Mouse (Mus musculus) heart, adult 18-20 months (tissue): ENCODE data around the gene Mylk2. TPM values are rescaled to one million over a fixed set of nuclear protein-coding genes. Genes with fewer than 3 reads are reported as not detected.

Experiments
- DNase-seq, 2 experiments: peaks; one replicate each; pipeline ENCODE4 v3.0.0; 2021 to 2022; ENCODE audit warnings: mixed read lengths in 1 of 2
- total RNA-seq, 2 experiments: library from RNA; stranded (reverse); gene quantifications; 2 replicates each; pipeline ENCODE4 v1.2.3; 2021

Gene Mylk2
- total RNA-seq, 2 experiments from 2014 or later: 0.13 TPM; not detected in 1

DNA sequence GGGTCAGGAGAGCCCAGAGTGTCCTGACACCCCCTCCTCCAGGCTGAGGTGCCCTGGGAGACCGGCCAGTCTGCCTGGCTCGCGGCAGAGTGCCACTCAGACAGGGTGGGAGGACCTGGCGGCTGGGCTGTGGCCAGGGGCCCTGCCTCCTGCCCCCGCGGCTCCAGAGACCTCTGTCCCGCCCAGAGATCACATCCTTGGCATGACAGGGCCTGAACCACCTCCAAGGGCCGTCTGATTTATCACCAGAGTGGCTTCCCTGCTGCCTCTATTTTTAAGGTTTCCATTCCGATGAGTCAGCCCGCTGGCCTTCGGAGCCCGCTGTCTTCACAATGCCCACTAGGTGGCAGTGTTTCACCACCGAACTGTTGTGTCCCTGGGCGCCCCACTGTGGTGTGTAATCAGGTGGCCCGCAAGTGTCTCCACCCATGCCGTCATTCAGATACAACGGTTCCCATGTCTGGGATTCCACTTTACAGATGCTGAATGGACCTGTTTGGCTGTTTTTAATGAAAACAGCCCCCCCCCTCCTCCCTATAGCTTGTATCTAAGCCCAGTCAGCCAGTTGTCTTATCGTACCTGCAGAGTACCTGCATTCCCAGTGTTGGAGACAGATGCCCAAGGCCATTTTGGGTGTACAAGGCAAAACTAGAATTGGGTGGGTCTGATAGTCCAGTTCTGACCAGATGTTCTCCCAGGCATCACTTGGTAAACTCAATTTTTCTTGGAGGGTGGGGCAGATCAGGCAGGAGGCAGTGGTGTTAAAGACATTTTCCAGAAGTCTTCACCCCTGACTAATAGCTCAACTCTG is 3.4 kb downstream of the Mylk2 start:
- peak; percentile 88 to 93 for DNase-seq

DNA sequence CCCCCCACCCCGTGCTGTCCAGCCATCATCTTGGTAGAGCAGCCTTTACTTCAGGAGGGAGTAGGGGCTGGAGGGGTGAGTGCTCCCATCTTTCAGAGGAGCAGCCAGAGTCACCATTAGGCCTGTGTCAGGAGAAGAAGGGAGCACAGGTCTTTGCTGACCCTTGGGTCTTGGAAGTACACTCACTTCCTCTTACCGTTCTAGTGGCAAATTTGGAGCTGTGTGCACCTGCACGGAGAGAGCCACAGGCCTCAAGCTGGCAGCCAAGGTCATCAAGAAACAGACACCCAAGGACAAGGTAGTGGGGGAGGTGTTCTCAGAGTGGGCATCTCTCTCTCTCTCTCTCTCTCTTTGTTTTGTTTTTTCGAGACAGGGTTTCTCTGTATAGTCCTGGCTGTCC is 4.3 kb downstream of the Mylk2 start:
- DNase-seq: no peak

DNA sequence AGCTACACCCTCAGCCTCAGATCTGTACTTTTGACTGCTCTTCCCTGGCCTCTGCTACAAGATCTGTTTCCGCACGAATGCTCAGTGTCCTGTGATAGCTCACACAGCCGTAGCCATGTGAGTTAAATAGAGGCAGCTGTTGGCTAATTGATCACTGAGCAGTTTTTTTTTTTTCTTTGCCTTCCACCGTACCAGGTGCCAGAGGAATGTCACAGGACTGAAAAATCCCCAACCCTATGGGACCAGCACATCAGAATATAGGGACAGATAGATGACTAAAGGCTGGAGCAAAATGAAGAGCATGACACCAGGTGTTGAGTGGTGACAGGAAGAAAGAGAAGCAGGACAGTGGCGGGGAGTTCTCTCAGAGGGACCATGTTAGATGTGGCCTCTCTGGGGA is 5.0 kb downstream of the Mylk2 start:
- no peak for DNase-seq

DNA sequence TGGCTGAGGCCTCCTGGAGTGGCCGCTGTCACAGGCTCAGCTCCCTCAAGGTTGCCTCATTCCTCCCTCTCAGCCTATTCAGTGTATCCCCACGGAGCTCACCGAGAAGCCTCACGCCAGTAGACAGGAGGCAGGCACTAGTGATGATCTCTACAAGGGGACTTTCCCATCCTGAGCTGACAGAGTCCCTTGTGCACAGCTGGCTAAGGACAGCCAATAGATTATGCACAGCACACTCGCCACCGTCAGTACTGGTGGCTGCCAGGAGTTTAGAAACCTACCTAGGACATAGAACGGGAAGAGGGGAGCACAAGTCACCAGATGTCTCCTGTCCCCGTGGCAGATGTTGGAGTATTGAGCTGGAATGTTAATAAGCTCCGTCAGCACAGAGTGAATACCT is 6.5 kb downstream of the Mylk2 start:
- DNase-seq: no peak

DNA sequence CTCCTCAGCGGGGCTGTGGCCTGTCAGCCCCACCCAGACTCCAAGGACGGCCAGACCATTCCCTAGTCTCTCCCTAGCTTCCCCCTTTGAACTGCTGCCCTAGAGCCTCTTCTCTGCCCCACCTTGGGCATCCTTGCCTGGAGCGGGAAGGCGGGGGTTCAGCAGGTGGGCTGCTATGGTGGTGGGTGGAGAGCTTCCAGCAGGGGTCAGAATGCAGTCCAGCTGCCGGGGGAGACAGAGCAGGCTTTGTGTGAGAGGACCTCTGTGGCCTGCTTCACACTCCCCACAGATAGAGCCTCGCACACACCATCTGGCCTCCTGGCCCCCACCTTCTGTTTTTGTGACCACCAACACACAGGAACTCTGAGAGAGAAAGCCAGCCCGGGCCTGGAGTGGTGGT is 11.2 kb downstream of the Mylk2 start:
- no peak for DNase-seq

DNA sequence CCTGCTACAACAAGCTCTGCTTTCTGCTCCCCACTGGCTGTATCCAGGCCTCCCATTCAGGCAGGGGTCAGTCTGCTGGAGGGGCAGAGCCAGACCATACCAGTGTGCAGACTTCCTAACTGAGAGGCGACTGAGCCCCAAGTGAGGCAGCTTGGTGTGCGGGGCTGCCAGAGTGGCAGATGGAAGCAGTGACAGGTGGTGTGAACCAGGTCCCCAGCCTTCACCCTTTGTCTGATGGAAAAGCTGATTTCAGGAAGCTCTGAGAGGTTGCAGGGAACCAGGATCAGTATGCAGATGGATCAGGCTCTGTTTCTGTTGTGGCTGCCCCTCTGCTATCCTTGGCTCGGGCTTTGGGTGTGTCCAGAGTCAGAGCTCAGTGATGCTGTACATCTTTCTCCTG is 12.5 kb downstream of the Mylk2 start:
- no peak for DNase-seq

DNA sequence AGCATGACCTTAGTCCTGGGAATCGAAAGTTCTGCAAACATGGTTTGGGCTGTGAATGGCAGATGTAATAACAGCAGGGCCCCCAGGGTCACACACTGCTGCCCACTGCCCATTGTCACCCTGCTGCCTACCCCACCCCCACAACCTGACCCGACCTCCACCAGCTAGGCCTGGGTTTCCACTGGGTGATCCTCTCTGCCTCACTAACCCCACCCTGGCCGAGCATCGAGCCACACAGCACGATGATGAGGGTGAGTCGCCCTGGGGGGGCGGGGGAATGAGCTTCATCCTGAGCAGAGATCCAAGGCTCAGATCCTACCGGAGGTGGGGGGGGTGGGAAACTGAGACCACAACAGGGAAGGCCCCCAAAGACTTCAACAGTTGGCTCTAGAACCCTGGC is 13.0 kb downstream of the Mylk2 start:
- no peak for DNase-seq

DNA sequence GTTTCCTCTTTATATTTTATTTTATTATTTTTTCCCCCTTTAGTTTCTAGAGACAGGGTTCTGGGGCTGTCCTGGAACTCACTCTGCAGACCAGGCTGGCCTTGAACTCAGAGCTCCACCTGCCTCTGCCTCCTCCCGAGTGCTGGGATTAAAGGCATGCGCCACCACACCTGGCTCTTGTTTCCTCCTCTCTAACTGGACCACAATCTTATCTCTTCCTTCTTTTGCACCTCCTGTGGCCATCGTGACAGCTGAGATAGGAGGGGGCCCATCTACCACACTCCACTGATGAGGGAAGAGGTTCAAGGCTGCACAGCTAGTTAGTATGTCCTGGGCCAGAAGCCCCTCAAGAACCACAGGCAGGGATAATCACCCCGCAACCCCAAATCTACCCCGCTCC is 13.4 kb downstream of the Mylk2 start:
- DNase-seq: no peak

DNA sequence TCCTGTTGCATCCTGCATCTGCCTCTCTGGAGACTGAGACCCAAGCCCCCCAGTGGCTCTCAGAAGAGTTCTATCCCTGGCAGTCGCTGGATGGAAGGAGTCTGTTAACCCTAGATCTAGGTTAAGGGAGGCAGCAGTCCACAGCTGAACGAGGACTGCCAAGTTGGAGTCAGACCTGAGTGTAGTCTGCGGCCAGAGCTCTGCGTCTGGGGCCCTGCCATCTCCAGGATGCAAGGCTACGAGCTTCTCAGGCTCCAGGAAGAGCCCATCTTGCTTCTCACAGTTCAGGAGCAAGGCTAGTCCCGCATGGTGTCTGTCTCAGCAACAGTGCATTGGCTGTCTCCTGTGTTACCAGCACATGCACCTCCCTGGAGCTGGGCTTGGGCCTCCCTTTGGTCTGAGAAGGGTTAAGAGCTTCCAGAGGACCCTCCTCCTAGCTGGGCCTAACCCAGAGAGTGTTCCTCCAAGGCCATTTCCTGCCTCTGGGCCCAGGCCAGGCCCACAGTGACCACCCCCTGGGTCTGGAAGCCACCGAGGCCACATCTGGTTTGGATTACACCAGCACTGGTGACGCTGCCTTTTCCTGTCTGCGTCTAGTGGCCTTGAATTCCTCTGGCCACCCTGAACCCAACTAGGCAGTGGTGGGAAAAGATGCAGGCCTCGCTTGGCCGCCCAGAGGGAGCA is 14.2 kb downstream of the Mylk2 start:
- DNase-seq: peak; percentile 86 to 92

DNA sequence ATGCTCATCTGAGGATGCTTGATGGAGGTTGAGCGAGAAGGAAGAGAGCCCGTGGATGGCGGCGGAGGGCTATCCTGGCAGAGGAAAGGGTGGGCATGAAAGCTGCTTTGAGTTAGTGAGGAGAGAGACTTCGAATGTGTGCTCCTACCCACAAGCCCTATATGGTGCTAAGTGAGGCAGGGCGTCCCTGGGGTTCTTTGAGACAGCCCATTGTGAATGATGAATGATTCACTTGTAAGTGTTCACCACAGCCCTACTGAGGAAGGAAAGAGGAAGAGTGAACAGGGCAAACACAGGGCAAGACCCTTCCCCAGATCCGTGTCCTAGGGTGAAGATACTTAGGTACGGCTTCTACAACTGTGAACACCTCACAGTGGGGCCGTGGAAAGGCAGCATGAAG is 15.7 kb downstream of the Mylk2 start:
- DNase-seq: no peak

DNA sequence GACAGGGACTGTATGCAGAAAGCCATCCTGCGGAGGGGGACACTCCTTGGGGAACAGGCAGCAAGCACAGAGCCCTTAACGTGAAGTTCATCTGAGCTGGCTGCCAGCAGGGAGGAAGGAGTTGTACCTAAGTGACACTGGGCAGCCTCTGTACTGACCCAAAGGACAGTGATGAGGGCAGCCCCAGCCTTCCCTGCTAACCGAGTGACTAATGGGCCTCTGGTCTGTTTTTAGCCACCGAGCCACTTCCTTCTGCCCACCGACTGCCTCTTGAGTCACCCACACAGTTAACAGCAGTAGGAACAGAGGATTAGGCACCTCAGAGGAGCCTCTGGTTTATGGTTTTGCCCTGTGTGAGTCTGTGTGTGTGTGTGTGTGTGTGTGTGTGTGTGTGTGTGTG is 16.2 kb downstream of the Mylk2 start:
- DNase-seq: no peak

DNA sequence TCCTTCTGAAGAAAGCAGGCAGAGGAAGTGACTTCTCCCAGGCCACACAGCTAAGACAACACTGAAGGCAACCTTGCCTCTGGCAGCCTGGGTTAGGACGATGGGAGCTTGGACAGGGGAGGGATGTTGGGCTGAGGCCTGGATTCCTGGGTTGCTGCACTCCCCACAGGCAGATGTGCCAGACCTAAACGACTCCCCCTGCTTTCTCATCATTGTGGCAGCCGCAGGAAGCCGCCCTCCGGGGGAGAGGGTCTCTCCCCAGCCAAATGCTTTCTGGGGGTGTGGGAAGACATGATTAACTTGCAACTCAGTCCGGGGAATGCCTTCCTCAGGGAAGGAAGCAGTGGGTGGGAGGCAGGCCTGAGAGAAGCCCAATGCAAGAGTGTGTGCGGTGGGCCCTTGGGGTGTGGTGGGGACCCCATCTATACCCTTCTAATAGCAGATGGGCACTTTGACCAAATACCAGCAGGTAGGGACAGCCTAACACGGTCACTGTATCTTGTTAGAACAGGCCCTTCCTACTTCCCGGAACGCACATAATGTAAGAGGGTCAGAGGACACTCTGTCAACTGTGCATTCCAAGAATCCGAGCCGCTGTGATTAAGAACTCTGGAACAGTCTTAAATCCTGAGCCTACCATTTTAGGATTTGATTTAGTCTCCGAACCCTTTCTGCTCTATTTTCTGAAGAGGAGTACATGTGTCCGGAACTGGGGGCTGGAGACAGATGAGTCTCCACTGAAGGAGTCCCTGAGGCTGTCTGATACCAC is 17.3 kb downstream of the Mylk2 start:
- peak in 1 of 2 experiments; percentile 49 for DNase-seq

DNA sequence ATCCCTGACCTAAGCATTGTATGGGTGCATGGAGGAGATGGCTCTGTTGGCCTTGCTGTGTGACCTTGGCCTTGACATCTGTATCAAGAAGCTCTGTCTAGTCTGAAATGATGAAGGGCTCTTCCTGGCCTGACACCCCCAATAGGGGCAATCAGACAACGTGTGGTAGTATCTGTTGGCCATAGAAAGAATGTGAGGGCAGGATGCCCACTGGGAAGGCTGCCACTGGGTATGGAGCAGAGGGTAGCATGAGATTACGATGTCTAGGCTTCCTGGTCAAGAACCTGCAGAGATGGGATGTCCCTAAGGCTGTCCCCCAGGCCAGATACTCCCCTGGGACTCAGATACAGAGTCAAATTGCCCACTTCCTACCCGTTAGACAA is 17.8 kb downstream of the Mylk2 start:
- DNase-seq: no peak

DNA sequence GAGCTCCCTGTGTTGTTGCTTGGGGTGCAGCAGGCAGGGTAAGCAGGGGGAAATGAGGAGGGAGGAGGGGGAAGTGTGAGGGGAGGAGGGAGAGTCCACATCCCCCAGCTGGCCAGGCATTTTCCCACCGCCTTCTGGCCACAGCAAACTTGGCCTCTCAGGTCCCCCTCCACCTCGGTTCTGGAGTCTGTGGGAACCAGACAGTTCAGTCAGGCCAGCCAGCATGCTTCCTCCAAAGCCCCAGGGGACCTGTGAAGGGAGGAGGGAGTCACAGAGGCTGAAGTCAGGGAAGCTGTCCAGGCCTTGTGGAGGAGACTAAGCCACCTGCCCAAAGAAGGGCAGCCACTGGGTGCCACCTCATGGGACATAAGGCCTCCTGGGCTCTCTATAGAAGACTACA is 19.1 kb downstream of the Mylk2 start:
- DNase-seq: peak; percentile 78 to 89

DNA sequence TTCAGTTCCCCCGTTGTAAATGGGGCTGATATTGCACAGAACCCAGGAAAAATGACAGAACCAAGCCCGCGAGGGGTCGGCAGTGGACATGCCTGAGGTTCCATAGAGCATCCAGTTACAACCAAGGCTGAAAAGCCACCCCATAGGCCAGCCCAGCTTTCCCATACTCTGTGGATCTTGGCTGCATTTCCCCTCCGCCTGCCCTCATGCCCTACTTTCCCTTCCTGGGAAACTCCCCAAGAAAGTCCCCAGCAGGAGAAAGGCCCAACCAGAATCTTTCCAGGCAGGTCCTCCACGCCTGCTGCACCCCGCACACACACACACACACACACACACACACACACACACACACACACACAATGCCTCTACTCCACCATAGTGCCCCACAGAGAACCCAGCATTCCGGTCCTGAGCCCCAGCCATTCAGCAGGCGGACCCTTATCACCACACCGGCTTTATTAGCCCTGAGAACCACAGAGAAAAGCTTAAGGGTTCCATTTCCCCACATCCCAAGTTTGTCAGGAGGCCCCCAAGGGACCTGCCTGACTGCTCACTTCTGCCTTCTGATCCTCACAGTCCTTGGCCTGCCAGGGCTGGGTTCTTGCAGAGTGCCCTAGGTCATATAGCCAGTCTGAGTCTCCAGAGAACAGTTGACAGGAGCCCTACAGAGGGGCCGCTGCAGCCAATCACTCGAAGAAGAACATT is 20.5 kb downstream of the Mylk2 start:
- peak; percentile 49 to 66 for DNase-seq

DNA sequence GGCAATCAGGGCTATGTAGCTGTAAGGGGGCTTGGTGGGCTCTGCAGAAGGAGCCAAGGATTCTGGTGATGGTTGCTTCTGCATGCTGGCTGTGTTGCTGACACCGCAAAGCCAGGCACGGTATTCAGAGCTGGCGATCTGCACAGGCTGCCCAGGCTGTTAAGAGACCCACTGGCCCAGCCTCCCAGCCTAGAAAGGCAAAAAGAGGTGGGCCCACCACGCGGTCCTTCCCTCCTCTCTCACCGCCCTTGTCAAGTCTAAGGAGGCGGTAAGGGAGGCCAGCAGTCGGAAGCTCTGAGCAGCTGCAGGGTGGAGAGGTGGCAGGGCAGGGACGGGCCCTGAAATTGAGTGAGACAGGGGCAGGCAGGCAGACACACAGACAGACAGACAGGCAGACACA is 21.9 kb downstream of the Mylk2 start, which contains the start of gene Foxs1:
Foxs1 (minus strand) TSS at position 161 of the 400 bp plus-strand sequence.
- peak; percentile 65 to 85 for DNase-seq

DNA sequence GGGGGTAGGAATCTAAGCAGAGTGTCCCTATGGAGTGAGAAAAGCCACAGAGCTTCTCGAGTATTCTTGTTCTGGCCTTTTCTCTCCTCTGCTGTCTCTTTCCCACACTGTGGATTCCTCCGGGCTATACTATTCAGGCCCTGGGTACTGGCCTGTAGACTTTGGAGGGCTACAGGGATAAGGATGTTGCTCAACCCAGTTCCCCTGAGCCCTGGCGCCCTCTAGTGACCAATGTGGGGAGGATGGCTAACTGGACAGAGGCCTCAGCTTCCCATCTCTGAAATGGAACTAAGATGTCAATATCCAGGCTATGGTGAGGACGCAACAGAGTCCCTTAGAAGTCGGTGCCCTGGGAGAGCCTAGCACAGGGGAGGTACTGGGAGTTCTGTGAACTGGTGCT is 22.5 kb downstream of the Mylk2 start:
- DNase-seq: peak; percentile 81 to 88

DNA sequence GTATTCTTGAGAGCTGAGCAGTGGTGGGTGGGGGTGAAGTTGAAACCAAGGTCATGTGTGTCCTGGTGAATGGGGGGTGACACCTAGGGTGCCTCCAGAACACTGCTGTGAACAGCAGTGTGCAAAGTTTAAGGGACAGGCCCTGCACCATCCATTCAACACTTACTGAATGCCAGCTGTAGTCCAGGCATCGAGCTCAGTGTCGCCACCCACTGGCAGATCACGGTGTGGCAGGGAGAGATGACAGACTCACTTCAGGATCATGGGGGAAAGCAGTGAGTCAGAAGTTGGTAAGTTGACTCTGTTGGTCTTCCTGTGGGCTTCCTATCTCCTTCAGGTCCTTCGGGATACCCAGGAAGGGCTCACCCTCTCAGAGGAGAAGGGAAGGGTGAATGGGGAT is 28.7 kb downstream of the Mylk2 start:
- peak in 1 of 2 experiments; percentile 77 for DNase-seq

DNA sequence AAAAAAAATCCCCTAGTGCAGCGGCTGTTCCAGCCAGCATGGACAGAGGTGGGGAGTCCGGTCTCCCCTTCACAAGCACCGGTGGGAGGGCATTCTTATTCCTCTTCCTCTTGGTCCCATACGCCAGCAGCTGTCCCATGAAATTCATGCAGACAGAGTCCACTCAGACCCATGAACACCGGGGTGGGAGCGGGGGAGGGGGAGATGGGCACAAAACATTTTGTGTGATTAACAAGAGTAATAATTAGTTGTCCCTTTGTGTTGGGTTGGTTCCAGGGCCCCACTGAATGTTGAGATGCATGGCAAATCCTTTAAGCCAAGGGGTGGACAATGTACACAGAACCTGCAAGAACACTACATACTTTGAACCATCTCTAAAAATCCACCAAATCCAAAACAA is 30.0 kb downstream of the Mylk2 start:
- no peak for DNase-seq

DNA sequence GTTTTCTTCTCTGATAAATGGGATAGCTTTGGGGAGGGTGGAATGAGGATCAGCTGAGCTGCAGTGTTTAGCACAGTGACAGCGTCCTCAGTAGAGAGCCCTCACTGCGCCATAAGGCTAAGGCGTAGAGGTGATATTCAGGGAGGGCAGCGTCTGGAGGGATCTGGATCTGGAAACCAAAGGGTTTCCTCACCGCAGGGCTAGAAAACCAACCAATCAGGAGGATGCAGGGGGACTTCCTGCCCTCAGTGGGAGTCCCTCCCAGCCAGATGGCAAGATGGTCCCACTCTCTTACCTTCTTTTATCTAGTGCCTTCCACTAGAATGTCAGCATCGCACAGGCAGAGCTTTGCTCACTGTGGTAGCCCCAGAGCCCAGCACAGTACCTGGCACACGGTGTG is 30.6 kb downstream of the Mylk2 start:
- no peak for DNase-seq

DNA sequence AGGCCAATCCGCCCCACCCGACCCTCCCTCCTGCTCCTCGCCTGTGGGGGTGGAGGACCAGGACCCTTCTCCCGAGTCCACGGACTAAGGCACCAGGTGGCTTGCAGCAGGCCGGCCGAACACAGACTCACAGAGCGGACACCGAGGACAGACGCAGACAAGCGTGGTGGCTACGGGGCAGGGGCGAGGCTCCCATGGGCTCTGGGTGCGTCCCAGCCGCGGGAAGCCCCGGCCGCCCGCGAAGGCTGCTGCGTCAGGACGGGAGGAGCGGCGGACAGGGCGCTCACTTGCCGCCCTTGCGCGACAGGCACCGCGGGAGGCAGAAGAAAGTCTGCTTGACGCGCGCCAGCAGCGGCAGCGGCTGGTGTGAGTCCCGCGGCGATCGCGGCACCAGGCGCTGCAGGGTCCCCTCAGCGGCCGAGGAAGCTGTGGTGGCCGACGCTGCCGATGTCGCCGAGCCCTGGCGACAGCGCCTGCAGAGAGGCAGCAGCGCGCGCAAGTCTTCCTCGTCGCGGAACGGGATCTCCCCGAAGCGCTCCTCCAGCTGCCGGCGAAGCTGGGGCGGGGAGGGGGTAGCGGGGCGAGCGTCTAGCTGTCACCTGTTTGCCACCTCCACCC is 31.9 kb downstream of the Mylk2 start:
- no peak for DNase-seq

DNA sequence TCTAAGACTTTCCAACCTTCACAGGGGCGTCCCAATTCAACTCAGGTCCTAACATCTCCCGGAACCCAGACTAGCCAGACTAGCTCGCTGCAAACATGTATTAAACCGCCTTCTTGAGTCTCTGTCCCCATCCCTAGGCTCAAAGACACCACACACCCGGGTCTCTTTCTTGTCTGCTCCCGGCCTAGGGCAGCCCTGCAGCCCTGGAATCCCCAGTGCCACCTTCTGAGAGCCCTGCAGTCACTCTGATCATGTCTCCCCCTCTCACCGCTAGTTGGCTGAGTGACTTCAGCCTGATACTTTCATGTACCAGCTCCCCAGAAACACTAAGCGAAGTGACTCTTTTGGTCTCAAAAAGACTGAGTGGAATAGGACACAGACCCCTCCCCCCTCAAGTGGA is 32.4 kb downstream of the Mylk2 start:
- no peak for DNase-seq
